Mouse (Mus musculus) E14TG2a.4 (cell line): ENCODE measurements around the gene Gm10273.

Experiments
- H3K27me3 ChIP-seq: 2 replicates; pipeline ENCODE4 v1.6.1; 2014; ENCODE audit warnings: low read length, control low read depth; ENCODE audit not compliant: insufficient read depth
- H3K36me3 ChIP-seq: 2 replicates; pipeline ENCODE4 v1.6.1; 2014; ENCODE audit warnings: low read length, control low read depth; ENCODE audit not compliant: insufficient read depth
- H3K4me1 ChIP-seq: replicated peaks from 2 replicates; pipeline ENCODE4 v1.6.1; 2014; ENCODE audit warnings: low read depth, low read length, control low read depth
- H3K4me3 ChIP-seq: replicated peaks from 2 replicates; pipeline ENCODE4 v1.5.1; 2014; ENCODE audit warnings: mild to moderate bottlenecking, low read length
- H3K9me3 ChIP-seq: 2 replicates; pipeline ENCODE4 v1.6.1; 2014; ENCODE audit warnings: low read length, control low read depth
- CTCF ChIP-seq: conservative IDR thresholded peaks from 2 replicates; pipeline ENCODE4 v1.5.1; 2014; ENCODE audit warnings: low read length
- NANOG ChIP-seq: IDR thresholded peaks from 2 replicates; pipeline ENCODE4 v1.6.1; 2014; ENCODE audit warnings: borderline replicate concordance, low read length, mixed read lengths
- POU5F1 ChIP-seq: IDR thresholded peaks from 2 replicates; pipeline ENCODE4 v1.6.1; 2014; ENCODE audit warnings: low read length, borderline replicate concordance

The Gm10273 gene

GRCm38 (mm10) chr10:59435746-59436145 lies 40.3 kb downstream of the Gm10273 start:
- H3K4me1 ChIP-seq, result no peaks in the 10 kb centered on the region
- H3K9me3 ChIP-seq, result no peaks in the 10 kb centered on the region
- no peak overlapping the region for H3K4me3 ChIP-seq
- TF ChIP-seq NANOG (no peak), POU5F1 (no peak), CTCF (no peak)
- H3K36me3 ChIP-seq, result no peaks in the 10 kb centered on the region
- H3K27me3 ChIP-seq, result peaks cover 3% of the 10 kb centered on the region; the same call in 1 of the 2 replicates

- Histone ChIP-seq H3K9me3 (no peaks in the 10 kb centered on the region), H3K36me3 (no peaks in the 10 kb centered on the region), H3K4me1 (no peaks in the 10 kb centered on the region), H3K27me3 (peaks cover 3% of the 10 kb centered on the region; the same call in 1 of the 2 replicates), H3K4me3 (no peak overlapping the region)
- no peak for TF ChIP-seq POU5F1
- TF ChIP-seq CTCF, result no peak
- TF ChIP-seq NANOG, result no peak
These were observed 43.2 kb downstream of the Gm10273 start for GRCm38 (mm10) chr10:59438651-59439050.

GRCm38 (mm10) chr10:59439508-59439931 lies 44.1 kb downstream of the Gm10273 start:
- no peaks in the 10 kb centered on the region for H3K9me3 ChIP-seq
- TF ChIP-seq POU5F1, result no peak
- TF ChIP-seq CTCF, result no peak
- TF ChIP-seq NANOG, result no peak
- H3K4me1 ChIP-seq, result no peaks in the 10 kb centered on the region
- H3K4me3 ChIP-seq, result no peak overlapping the region
- no peaks in the 10 kb centered on the region for H3K36me3 ChIP-seq
- peaks cover 3% of the 10 kb centered on the region; the same call in 1 of the 2 replicates for H3K27me3 ChIP-seq

DNA sequence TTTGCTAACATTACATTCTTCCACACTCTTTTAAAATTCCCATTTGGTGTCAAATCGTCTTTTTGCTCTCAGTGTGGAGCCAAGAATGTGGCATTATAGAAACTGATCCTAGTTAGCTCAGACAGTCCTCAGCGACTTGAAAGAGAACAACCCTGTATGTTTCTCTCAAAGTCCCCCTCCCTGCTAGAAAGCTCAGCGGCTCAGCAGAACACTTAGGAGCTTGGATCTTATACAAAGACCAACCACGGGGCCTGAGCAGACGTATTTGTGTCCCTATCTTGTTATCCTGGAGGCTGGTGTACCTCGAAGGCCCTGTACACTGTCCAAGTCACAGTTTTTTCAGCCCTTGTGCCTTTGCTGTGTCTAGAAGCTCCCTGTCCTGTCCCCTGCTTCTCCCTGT lies 44.7 kb downstream of the Gm10273 start:
- H3K4me1 ChIP-seq, result no peaks in the 10 kb centered on the region
- no peak overlapping the region for H3K4me3 ChIP-seq
- H3K27me3 ChIP-seq, result peaks cover 3% of the 10 kb centered on the region; the same call in 1 of the 2 replicates
- TF ChIP-seq POU5F1 (no peak), CTCF (no peak), NANOG (no peak)
- H3K36me3 ChIP-seq, result no peaks in the 10 kb centered on the region
- no peaks in the 10 kb centered on the region for H3K9me3 ChIP-seq

GRCm38 (mm10) chr10:59441735-59442134 lies 46.3 kb downstream of the Gm10273 start, which contains the start of gene Oit3:
TSS of gene Oit3 (minus strand) at chr10:59441778.
- H3K4me1 ChIP-seq, result no peaks in the 10 kb centered on the region
- H3K27me3 ChIP-seq, result peaks cover 3% of the 10 kb centered on the region; the same call in 1 of the 2 replicates
- no peaks in the 10 kb centered on the region for H3K9me3 ChIP-seq
- TF ChIP-seq POU5F1 (no peak), CTCF (no peak), NANOG (no peak)
- H3K36me3 ChIP-seq, result no peaks in the 10 kb centered on the region
- no peak within 1 kb of the TSS for H3K4me3 ChIP-seq

- no peak for TF ChIP-seq CTCF
- TF ChIP-seq POU5F1, result no peak
- no peak for TF ChIP-seq NANOG
- Histone ChIP-seq H3K27me3 (peaks cover 3% of the 10 kb centered on the region; the same call in 1 of the 2 replicates), H3K9me3 (no peaks in the 10 kb centered on the region), H3K4me3 (no peak overlapping the region), H3K36me3 (no peaks in the 10 kb centered on the region), H3K4me1 (peaks cover 9% of the 10 kb centered on the region)
These were observed 47.8 kb downstream of the Gm10273 start for GRCm38 (mm10) chr10:59443212-59443611.

DNA sequence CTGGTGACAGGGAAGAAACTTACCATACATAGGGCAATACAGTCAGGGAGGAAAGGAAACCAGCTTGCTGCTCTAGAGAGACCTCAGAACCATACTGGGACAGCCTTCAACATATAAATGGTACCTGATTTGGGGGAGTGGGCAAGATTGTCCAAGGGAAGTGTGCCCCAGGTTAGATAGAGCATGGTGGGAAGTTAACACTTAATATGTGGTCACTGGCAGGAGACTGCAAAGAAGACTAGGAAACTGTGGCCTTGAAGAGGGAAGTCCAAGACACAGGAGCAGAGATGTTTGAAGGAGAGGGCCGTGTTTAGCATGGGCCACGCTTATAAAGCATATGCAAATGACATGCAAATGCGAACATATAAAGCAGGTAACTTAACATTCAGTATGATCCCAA lies 48.7 kb downstream of the Gm10273 start:
- peaks cover 3% of the 10 kb centered on the region; the same call in 1 of the 2 replicates for H3K27me3 ChIP-seq
- TF ChIP-seq CTCF (no peak), POU5F1 (no peak), NANOG (no peak)
- peaks cover 9% of the 10 kb centered on the region for H3K4me1 ChIP-seq
- no peaks in the 10 kb centered on the region for H3K9me3 ChIP-seq
- no peak overlapping the region for H3K4me3 ChIP-seq
- H3K36me3 ChIP-seq, result no peaks in the 10 kb centered on the region

DNA sequence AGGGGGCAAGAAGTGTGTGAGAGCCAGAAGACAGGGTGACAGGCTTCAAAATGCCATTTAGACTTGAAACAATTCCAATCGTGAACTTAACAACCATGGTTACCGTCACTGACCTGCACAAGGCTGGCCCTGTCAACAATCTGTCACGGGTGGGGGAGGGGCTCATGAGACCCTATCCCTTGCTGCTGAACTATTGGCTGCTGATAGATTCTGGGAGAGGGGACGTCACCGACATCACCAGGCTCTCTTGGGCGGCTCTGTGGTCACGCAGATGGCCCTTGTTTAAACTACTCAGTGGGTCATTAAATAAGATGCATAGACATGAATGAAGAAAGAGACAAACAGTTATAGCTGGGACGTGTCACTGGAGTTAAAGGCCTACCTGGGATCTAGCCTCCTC lies 49.2 kb downstream of the Gm10273 start:
- H3K36me3 ChIP-seq, result no peaks in the 10 kb centered on the region
- no peaks in the 10 kb centered on the region for H3K9me3 ChIP-seq
- TF ChIP-seq CTCF (no peak), NANOG (no peak), POU5F1 (no peak)
- H3K4me3 ChIP-seq, result no peak overlapping the region
- peaks cover 9% of the 10 kb centered on the region for H3K4me1 ChIP-seq
- peaks cover 3% of the 10 kb centered on the region; the same call in 1 of the 2 replicates for H3K27me3 ChIP-seq
